Mouse (Mus musculus) kidney, embryonic 14.5 days (tissue): ENCODE results near the gene St3gal6. TPM values are rescaled to one million over a fixed set of nuclear protein-coding genes. Genes with fewer than 3 reads are reported as not detected.
A peak's percentile ranks its signal among the peaks of the same experiment; 100 is the strongest.

Experiments
- ATAC-seq: fragments of 200-750 bp; cut with Nextera tagmentation; 2 replicates; pipeline ENCODE4 v1.8.0; 2017; ENCODE audit warnings: moderate number of reproducible peaks, mild to moderate bottlenecking, moderate TSS enrichment, moderate library complexity; ENCODE audit not compliant: low FRiP score, low TSS enrichment
- H3K27ac ChIP-seq: fragments of 300-500 bp; sonication (generic); 2 replicates; pipeline ENCODE4 v1.5.1; 2014; ENCODE audit warnings: low read depth, mild to moderate bottlenecking, low read length, moderate library complexity, mixed read lengths
- H3K27me3 ChIP-seq: fragments of 300-500 bp; sonication (generic); 2 replicates; pipeline ENCODE4 v1.6.1; 2014; ENCODE audit warnings: mild to moderate bottlenecking, low read length; ENCODE audit not compliant: control insufficient read depth, insufficient read depth
- H3K36me3 ChIP-seq: fragments of 300-500 bp; sonication (generic); 2 replicates; pipeline ENCODE4 v1.6.1; 2014; ENCODE audit warnings: low read length, mixed read lengths; ENCODE audit not compliant: control insufficient read depth, insufficient read depth
- H3K4me1 ChIP-seq: fragments of 300-500 bp; sonication (generic); 2 replicates; pipeline ENCODE4 v1.6.1; 2014; ENCODE audit warnings: low read length, mixed read lengths; ENCODE audit not compliant: control insufficient read depth, insufficient read depth
- H3K4me2 ChIP-seq: fragments of 300-500 bp; sonication (generic); replicated peaks from 2 replicates; pipeline ENCODE4 v1.6.1; 2014; ENCODE audit warnings: low read depth, mild to moderate bottlenecking, low read length
- H3K4me3 ChIP-seq: fragments of 300-500 bp; sonication (generic); 2 replicates; pipeline ENCODE4 v1.5.1; 2014; ENCODE audit warnings: mild to moderate bottlenecking, low read length
- H3K9ac ChIP-seq: fragments of 300-500 bp; sonication (generic); 2 replicates; pipeline ENCODE4 v1.6.1; 2014; ENCODE audit warnings: low read depth, mild to moderate bottlenecking, low read length, moderate library complexity
- H3K9me3 ChIP-seq: fragments of 300-500 bp; sonication (generic); 2 replicates; pipeline ENCODE4 v1.6.1; 2016; ENCODE audit warnings: low read length; ENCODE audit not compliant: control insufficient read depth
- WGBS: fragments of 180-500 bp; shearing (Covaris S2); extraction: QIAGEN DNeasy Blood & Tissue Kit; methylation state at CpG from one replicate; pipeline ENCODE4 v1.1.7; 2014; 5-methylcytosine and 5-hydroxymethylcytosine counted together
- polyA plus RNA-seq: library from polyadenylated mRNA; unstranded; fragments of >200 nt; fragmentation: Nextera tagmentation; extraction: Ambion mirVana; gene quantifications from 2 replicates; pipeline ENCODE4 v1.2.1, GENCODE M21; 2014

St3gal6 gene
- polyA plus RNA-seq, 1 experiment from 2014 or later: 46.9 TPM

- peaks cover 4% of the 10 kb centered on the region; the same call in 1 of the 2 replicates for H3K4me1 ChIP-seq
- 48% methylated on average over 2 of the region's 2 CpGs for WGBS
- ATAC-seq: no peak; the same call in 1 of the 2 replicates
- H3K9me3 ChIP-seq: no peaks in the 10 kb centered on the region
- H3K9ac ChIP-seq: no peak overlapping the region
- H3K4me3 ChIP-seq: no peak overlapping the region
- H3K4me2 ChIP-seq: no peak overlapping the region
- H3K27ac ChIP-seq: no peak overlapping the region
- H3K36me3 ChIP-seq: no peaks in the 10 kb centered on the region
- H3K27me3 ChIP-seq: no peaks in the 10 kb centered on the region
These were observed 15.0 kb upstream of the St3gal6 start for GRCm38 (mm10) chr16:58539011-58539410.

DNA sequence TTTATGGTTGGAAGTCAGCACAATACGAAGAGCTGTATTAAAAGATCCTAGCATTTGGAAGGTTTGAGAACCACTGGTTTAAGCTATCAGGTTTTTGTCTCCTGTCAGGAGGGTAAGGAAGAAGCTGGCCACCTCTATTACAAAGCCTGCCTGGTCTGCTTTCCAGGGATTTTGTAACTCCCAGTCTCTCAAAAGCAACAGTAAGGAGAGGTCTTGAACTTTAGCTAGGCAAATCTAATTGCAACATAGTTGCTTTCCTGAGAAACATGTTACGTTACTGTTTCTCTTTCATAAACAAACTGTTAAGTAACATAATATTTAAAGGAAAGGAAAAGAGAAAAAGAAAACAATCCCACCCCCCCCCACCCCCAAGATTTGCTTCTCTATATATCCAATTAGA is 12.0 kb upstream of the St3gal6 start:
- Histone ChIP-seq H3K4me1 (peaks cover 4% of the 10 kb centered on the region; the same call in 1 of the 2 replicates), H3K36me3 (no peaks in the 10 kb centered on the region), H3K27ac (no peak overlapping the region), H3K27me3 (no peaks in the 10 kb centered on the region), H3K9me3 (no peaks in the 10 kb centered on the region), H3K9ac (no peak overlapping the region), H3K4me3 (no peak overlapping the region), H3K4me2 (no peak overlapping the region)
- ATAC-seq: no peak
- WGBS: 80% methylated on average over 2 of the region's 2 CpGs

- Histone ChIP-seq H3K9ac (no peak overlapping the region), H3K4me2 (no peak overlapping the region), H3K4me3 (no peak overlapping the region), H3K36me3 (no peaks in the 10 kb centered on the region), H3K4me1 (peaks cover 4% of the 10 kb centered on the region; the same call in 1 of the 2 replicates), H3K27me3 (no peaks in the 10 kb centered on the region), H3K9me3 (no peaks in the 10 kb centered on the region), H3K27ac (no peak overlapping the region)
- 45% methylated on average over 5 of the region's 5 CpGs for WGBS
- no peak for ATAC-seq
These were observed 11.2 kb upstream of the St3gal6 start for GRCm38 (mm10) chr16:58535236-58535635.

DNA sequence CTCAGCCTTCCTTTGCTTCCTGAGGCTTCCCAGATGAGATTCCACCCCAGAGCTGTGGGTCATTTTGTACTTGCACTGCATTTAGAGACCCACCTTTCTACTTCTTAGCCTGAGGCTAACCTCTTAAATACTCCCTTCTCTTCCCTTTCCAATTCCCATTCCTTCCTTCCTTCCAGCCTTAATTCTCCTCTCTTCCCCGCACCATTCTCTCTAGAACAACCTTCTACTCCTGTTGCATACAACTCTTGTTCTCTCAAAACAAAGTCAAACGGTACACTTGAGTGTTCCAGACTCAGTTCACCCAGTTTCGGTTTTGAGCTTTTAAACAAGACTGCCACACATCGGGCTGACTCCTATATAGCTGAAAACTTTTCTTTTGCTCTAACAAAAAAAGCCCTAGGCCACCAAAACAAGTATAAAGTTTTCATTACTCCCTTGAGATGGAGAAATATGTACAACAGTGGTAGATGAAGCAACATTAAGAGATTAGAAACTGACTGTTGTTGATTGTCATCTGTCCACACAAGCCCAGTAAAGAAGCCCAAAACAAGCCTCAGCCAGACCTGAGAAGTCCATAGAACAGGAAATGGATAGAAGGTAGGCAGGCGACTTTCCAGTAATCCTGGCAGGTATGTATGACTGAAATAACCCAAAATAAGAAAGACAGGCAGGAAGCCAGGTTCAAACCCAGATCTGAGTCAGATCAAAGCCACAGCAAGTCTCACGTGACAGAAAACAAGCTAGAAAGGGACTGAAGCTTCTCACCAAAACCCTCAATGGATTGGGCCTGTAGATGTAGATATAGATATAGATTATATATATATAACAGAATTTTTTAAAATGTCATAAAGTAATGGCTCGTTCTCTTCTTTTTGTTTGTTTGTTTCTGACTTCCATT is 10.5 kb upstream of the St3gal6 start:
- WGBS: 84% methylated on average over 7 of the region's 7 CpGs
- no peaks in the 10 kb centered on the region for H3K36me3 ChIP-seq
- no peak overlapping the region for H3K9ac ChIP-seq
- H3K9me3 ChIP-seq: no peaks in the 10 kb centered on the region
- no peak overlapping the region for H3K27ac ChIP-seq
- no peak for ATAC-seq
- H3K4me2 ChIP-seq: no peak overlapping the region
- no peaks in the 10 kb centered on the region for H3K27me3 ChIP-seq
- H3K4me3 ChIP-seq: no peak overlapping the region
- H3K4me1 ChIP-seq: peaks cover 4% of the 10 kb centered on the region; the same call in 1 of the 2 replicates

GRCm38 (mm10) chr16:58533742-58534141 is 9.7 kb upstream of the St3gal6 start:
- H3K4me3 ChIP-seq: no peak overlapping the region
- H3K9me3 ChIP-seq: no peaks in the 10 kb centered on the region
- H3K27me3 ChIP-seq: no peaks in the 10 kb centered on the region
- 40% methylated on average over 5 of the region's 5 CpGs for WGBS
- ATAC-seq: no peak
- H3K4me2 ChIP-seq: no peak overlapping the region
- no peaks in the 10 kb centered on the region for H3K36me3 ChIP-seq
- no peak overlapping the region for H3K9ac ChIP-seq
- peaks cover 4% of the 10 kb centered on the region; the same call in 1 of the 2 replicates for H3K4me1 ChIP-seq
- no peak overlapping the region for H3K27ac ChIP-seq

- Histone ChIP-seq H3K4me2 (no peak overlapping the region), H3K27me3 (no peaks in the 10 kb centered on the region), H3K27ac (peak overlapping the region; percentile 82; the same call in 1 of the 2 replicates), H3K36me3 (no peaks in the 10 kb centered on the region), H3K4me3 (no peak overlapping the region), H3K9me3 (no peaks in the 10 kb centered on the region), H3K9ac (no peak overlapping the region), H3K4me1 (peaks cover 4% of the 10 kb centered on the region; the same call in 1 of the 2 replicates)
- ATAC-seq: no peak
- 90% methylated on average over 2 of the region's 2 CpGs for WGBS
These were observed 9.2 kb upstream of the St3gal6 start for GRCm38 (mm10) chr16:58533254-58533653.

- Histone ChIP-seq H3K4me1 (peaks cover 4% of the 10 kb centered on the region; the same call in 1 of the 2 replicates), H3K27ac (peak overlapping the region; percentile 82), H3K4me3 (no peak overlapping the region), H3K9ac (no peak overlapping the region), H3K36me3 (no peaks in the 10 kb centered on the region), H3K9me3 (no peaks in the 10 kb centered on the region), H3K4me2 (no peak overlapping the region), H3K27me3 (no peaks in the 10 kb centered on the region)
- WGBS: 16% methylated on average over 3 of the region's 3 CpGs
- ATAC-seq: peak; percentile 94
These were observed 8.5 kb upstream of the St3gal6 start for GRCm38 (mm10) chr16:58532511-58532910.

DNA sequence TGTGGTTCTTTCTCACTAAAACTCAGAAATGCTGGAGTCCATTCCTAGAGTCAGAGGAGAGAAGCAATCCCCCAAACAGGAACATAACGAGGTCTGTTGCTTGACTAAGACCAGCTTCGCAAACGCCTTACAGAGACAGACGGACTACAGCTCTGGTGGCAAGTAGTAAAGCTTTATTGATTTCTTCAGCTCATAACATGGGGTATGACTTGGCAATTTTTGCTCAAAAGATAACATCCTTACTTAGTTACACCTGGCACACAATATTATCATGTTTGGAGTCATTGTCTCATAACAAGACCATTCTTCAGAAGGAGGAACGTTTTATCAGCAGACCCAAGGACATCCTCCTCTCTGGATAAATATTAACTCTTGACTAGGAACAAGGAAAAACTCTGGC is 3.8 kb upstream of the St3gal6 start:
- Histone ChIP-seq H3K4me3 (no peak overlapping the region), H3K4me1 (no peaks in the 10 kb centered on the region)
- no peak for ATAC-seq

DNA sequence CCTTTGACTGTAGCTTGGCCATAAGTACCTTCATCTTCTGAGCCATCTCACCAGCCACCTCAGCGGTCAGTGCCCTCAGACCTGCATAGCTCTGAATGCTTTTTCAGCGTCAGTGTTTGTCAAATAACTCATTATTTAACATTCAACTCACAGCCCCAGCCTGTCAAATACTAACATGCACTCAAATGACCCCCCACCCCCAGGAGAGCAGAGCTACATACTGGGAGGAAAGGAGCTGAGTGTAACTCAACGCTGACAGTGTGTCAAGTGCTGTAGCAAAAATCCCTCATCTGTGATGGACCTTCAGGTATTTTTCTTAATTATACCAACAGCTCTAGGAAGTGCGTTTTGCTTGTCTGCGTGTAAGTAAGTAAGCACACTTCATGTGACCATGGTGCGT is 2.7 kb upstream of the St3gal6 start:
- Histone ChIP-seq H3K27ac (no peak overlapping the region), H3K4me2 (no peak overlapping the region), H3K9ac (no peak overlapping the region), H3K4me1 (0 out of 2 replicates have a peak, but pooled peaks cover 3% of the 10 kb centered on the region), H3K4me3 (no peak overlapping the region), H3K9me3 (peaks cover 7% of the 10 kb centered on the region; the same call in 1 of the 2 replicates), H3K36me3 (no peaks in the 10 kb centered on the region), H3K27me3 (no peaks in the 10 kb centered on the region)
- ATAC-seq: no peak
- WGBS: 80% methylated on average over 6 of the region's 6 CpGs

More for the DNA sequence above, 3.8 kb upstream of the St3gal6 start:
- H3K9me3 ChIP-seq: peaks cover 7% of the 10 kb centered on the region; the same call in 1 of the 2 replicates
- 67% methylated on average over 5 of the region's 5 CpGs for WGBS
- H3K27ac ChIP-seq: no peak overlapping the region
- no peaks in the 10 kb centered on the region for H3K36me3 ChIP-seq
- no peak overlapping the region for H3K9ac ChIP-seq
- no peak overlapping the region for H3K4me2 ChIP-seq
- H3K27me3 ChIP-seq: no peaks in the 10 kb centered on the region
